Mouse (Mus musculus): Measurements from ENCODE around the gene Lifr.

Gene Lifr

GRCm38 (mm10) chr15:7208180-7208579 lies 117.8 kb downstream of the Lifr start:
- no peak for DNase-seq

GRCm38 (mm10) chr15:7213683-7214082 lies 123.3 kb downstream of the Lifr start:
- no peak for DNase-seq

GRCm38 (mm10) chr15:7215845-7216244 lies 125.4 kb downstream of the Lifr start:
- DNase-seq: no peak

- DNase-seq: no peak
Observed at GRCm38 (mm10) chr15:7216581-7217272, 126.3 kb downstream of the Lifr start.

GRCm38 (mm10) chr15:7217273-7217598 lies 126.8 kb downstream of the Lifr start:
- DNase-seq: no peak

- no peak for DNase-seq
Observed at GRCm38 (mm10) chr15:7222809-7223208, 132.4 kb downstream of the Lifr start.

- no peak for DNase-seq
Observed at GRCm38 (mm10) chr15:7224151-7224775, 133.8 kb downstream of the Lifr start.

GRCm38 (mm10) chr15:7226225-7226624 lies 135.8 kb downstream of the Lifr start:
- DNase-seq: peak; percentile 70

GRCm38 (mm10) chr15:7233393-7234090 lies 143.1 kb downstream of the Lifr start:
- DNase-seq: no peak

GRCm38 (mm10) chr15:7239904-7240303 lies 149.5 kb downstream of the Lifr start:
- DNase-seq: no peak

GRCm38 (mm10) chr15:7240950-7241349 lies 150.5 kb downstream of the Lifr start:
- no peak for DNase-seq

- DNase-seq: no peak
Observed at GRCm38 (mm10) chr15:7242161-7242850, 151.9 kb downstream of the Lifr start.

Measured in right cerebral cortex, postnatal 14 days (tissue).